Mouse (Mus musculus) liver, postnatal 0 days (tissue): ENCODE data around the gene P3h2.

Source experiments
- CTCF ChIP-seq: sonication (generic); IDR thresholded peaks from 2 replicates; pipeline ENCODE4 v1.5.1; 2016; ENCODE audit warnings: antibody characterized with exemption, low read depth
- EP300 ChIP-seq: IDR thresholded peaks from 2 replicates; pipeline ENCODE4 v1.6.1; 2016; ENCODE audit warnings: antibody characterized with exemption, low read depth, mild to moderate bottlenecking

DNA sequence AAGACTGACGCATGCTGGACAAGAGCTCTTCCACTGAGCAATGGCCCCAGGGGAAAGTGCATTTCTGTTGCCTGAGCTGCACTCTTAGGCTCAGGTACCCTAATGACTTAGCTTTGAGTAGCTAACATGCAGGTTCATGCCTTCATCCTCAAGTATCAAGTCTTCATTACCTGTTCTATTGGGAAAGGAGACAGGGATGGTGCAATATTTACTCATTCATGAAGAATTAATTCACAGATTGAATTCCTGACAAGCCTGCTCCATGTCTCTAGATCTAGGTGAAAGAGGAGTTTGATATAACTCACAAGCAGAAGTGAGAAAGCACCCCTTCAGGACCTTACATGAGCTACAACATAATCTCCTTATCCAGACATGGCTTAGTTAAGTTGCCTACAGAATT is 17.3 kb downstream of the P3h2 start:
- TF ChIP-seq CTCF (no peak), EP300 (no peak)
